Mouse (Mus musculus) telencephalon, adult 2 months (tissue): ENCODE data around the gene Metap2.
A peak's percentile ranks its signal among the peaks of the same experiment; 100 is the strongest.

Source experiments
- DNase-seq: peaks from one replicate; pipeline ENCODE4 v3.0.0-alpha.2; 2011; ENCODE audit warnings: low read depth, low spot score

Metap2 gene

DNA sequence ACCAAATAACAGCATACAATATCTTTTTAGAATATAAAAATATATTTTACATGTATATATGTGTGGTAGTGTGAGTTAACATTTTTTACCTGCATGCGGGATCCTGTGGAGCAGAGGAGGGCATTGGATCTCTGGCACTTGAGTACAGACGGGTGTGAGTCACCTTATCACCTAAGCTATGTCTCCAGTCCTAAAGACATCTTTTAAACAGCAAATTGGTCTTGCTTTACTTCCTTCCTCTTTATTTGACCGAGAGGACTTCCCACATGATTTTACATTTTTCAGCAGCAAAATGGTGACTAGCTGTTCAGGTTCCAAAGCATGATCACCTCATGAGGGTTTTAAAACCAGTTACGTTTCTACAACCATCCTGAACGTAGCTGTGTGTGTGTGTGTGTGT lies 14.4 kb upstream of the Metap2 start:
- DNase-seq, result no peak

DNA sequence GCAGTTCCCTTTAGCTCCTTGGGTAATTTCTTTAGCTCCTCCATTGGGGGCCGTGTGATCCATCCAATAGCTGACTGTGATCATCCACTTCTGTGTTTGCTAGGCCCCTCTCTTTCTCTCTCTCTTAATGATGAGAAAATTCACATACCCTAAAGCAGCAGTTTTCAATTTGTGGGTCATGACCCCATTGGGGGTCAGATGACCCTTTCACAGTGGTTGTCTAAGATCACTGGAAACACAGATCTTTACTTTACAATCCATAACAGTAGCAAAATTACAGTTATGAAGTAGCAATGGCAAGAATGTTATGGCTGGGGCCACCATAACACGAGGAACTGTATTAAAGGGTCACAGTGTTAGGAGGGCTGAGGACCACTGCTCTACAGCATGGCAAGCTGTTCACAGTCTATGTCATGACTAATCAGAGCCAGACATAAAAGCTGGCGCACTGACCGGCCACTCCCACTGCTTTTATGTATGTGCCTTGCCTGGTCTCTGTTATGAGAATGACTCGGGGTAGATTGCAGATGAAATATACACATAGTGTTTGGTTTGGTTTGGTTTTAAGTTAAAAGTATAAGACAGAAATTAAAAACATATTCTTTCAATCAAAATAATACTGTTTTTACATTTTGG lies 13.0 kb upstream of the Metap2 start:
- no peak for DNase-seq

DNA sequence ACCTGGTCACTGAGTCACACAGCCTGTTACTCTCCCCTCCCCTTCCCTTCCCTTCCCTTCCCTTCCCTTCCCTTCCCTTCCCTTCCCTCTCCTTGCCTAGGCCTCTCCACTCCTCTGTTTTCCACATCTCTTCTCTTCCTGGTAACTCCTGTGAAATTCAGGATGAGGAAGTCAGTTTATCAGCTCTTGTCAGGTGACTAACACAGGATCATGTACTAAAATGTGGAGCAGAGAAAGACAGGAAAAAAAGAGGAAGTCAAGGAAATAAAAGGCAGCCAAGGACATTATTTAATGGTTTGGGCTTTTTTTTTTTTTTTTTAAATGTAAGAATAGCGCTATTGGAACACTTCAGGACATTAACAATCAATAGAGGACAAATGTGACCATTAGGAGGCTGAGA lies 12.1 kb upstream of the Metap2 start:
- DNase-seq, result no peak

DNA sequence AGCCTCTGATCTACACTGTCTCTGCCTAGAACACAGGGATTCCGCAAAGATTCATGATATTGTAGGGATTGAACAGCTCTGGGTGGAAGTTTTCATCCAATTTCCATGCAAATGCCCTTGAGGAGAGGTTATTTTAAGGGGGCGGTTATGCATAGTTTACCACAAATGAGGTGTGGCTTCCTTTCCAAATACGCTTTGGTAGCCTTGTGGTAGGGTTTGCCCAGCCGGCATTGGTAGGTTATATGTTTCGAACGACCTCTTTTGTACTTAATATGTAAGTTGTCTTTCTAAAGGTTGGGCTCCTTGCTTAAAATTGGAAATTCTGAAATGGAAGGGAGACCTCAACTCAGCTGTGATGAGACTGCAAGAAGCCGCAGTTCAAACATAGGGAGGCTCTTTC lies 11.6 kb upstream of the Metap2 start:
- DNase-seq, result no peak

DNA sequence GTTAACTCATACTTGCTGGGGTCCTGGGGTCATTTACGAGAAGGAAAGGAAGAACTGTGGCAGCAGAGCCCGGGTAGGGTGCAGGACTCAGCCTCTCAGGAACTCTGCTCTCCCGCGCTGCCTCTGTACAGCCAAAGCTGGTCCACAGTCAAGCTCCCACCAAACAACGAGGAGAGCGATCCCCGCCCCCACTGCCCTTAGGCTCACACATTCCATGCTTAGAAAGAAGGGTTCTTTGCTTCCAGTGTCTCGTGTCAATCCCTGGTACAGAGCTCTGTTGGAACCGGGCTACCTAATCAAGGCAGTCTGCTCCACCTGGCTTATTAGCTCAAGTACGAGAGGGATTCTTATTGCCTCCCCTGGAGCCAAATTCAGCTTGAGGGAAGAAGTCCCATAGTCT lies 10.5 kb upstream of the Metap2 start:
- no peak for DNase-seq

DNA sequence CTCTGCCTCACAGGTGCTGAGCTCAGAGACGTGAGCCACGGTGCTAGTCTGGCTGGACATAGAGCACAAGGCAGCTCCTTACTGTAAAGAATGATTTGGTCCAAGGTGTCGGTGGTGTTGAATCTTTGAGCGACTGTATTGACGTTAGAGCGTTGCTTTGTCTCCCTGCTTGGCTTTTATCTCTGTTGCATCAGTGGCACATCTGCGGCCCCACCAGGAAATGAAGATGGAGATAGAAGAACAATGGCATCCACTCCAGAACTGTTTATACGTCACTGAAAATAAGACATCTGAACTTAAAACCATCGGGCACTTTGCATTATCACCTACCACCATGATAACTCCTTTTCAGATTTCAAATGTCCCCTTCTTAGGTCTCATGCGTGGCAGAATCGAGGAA lies 3.0 kb upstream of the Metap2 start:
- no peak for DNase-seq

DNA sequence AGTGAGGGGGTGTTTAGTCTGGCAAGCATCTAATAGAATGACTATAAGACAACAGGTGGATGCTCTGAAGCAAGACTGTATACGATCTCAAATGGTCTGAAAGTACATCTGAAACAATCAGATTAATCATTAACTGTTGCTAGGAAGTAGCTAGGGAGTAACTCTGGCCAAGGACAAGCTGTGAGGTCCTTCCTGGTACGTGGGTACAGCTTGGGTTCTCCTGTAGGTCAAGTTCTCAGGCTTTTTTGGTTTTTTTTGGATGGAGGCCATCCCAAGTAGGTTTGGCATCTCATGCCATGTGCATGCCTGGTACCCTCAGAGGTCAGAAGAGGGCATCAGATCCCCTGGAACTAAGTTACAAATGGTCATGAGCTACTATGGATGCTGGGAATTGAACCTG lies 2.4 kb upstream of the Metap2 start:
- no peak for DNase-seq

DNA sequence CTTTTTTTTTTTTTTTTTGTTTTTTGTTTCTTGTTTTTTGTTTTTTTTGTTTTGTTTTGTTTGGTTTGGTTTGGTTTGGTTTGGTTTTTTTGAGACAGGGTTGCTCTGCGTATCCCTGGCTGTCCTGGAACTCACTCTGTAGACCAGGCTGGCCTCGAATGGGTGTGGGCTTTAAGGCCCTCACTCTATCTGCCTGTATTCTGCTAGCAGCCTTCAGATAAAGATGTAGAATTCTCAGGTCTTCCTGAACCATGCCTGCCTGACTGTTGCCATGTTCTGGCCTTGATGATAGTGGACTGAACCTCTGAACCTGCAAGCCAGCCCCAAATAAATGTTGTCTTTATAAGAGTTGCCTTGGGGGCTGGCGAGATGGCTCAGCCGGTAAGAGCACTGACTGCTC lies 4.3 kb downstream of the Metap2 start:
- DNase-seq, result no peak

DNA sequence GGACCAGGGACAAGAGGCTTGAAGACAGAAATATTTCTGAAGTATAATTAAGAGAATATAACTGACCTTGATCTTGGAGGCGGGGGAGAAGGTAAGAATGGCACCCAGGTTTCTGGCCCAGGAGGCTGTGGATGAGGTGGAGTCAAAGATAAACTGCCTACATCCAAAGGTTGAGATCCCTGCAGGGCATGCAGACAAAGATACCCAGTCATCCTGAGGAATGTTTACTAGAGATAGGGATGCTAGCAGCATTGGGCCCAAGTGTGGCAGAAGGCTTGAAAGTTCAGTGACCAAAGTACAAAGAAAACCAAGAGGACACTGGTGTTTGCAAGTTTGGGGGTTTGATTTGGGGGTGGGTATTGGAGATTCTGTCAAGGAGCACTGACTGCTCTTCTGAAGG lies 5.9 kb downstream of the Metap2 start:
- no peak for DNase-seq

DNA sequence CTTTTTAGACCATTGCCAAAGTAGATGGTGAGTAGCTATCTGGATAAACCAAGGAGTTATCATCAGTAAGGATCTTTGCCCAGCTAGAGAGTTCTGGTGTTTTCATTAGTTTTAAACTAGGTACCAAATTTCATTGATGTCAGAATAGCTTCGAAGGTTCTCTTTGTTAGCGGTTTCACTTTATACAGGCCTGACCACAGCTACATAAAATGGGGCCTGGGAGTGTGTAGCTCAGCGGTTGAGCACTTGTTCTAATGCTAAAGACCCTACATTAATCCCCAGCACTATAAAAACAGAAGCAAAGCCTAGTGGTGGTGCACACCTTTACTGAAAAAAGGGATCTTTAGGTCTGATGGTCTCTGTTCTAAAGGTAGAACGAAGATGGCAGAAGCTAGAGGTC lies 6.3 kb downstream of the Metap2 start:
- no peak for DNase-seq

DNA sequence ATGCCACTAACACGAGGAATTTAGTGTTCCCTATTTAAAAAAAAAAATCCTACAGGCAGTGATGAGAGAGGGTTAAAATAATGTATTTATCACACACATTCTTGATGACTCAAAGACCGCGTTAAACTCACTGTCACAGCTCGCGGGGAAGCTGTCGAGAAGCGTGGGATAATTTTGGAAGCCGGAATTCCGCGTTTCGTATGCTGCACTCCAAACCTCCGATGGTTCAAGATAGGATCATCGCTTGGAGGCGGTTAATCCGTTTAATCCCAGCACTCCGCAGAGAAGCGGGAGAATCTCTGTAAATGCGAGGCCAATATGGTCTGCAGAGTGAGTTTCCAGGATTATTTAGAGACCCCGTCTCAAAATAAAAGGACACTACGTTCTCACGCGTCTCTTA lies 6.9 kb downstream of the Metap2 start:
- DNase-seq, result peak; percentile 70

DNA sequence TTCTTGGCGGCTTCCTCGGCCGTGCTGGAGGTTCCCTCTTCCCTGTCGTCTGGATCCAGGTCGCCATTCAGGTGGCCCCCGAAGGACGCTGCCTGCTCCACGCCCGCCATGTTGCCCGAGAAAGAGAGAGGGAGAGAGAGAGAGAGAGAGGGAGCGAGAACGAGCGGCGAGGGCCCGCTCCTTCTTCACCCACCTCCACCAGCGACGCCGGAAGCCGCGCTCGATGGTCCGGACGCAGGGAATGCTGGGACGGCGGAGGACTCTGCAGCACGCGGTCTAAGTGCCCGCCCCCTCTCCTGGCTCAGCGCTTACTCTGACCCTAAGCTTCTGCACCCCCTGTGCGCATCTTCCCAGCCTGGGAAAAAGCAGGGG lies 7.3 kb downstream of the Metap2 start:
- peak; percentile 92 for DNase-seq

DNA sequence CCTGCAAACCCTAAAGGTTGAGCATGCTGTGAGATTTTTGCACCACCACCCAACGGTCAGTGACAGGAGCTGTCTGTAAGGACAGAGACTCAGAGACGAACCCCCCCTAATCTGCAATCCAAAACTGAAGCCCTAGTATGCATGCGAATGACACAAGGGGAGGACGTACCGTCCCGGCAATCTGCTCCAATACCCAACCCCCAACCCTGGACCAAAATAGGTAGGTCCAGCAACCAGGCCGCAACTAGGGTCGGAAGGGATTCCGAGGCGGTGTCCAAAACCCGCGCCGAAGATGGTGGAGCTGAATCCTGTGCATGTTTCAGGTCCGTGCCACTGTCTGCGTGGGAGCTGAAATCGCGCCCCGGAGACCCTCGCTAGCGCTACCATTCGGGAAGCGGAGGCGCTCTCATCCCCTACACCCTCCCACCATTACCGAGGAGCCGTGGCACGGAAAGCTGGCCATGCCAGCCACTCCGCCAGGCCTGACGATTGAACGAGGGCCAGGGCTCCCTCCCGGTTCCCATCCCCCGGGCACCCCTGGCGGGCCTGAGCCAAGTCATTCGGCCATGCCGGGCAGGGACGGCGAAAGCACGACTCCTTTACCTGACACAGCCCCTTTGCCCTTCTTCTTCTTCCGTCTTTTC lies 7.8 kb downstream of the Metap2 start:
- DNase-seq, result peak; percentile 19

DNA sequence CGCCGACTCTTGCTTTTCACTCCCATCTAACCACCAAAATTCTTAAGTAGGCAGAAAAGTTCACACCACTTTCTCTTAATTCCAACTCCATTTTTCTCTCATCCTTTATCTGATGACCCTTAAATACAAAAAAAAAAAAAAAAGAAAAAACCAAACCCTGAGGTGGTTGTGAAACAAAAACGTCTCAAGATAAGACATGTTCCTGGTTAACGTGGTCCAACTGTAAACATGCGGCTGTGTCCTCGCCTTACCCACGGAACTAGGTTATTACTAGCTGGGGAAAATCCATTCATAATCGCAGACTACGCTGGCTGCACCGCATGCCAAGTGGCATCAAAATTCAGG lies 8.3 kb downstream of the Metap2 start:
- no peak for DNase-seq

DNA sequence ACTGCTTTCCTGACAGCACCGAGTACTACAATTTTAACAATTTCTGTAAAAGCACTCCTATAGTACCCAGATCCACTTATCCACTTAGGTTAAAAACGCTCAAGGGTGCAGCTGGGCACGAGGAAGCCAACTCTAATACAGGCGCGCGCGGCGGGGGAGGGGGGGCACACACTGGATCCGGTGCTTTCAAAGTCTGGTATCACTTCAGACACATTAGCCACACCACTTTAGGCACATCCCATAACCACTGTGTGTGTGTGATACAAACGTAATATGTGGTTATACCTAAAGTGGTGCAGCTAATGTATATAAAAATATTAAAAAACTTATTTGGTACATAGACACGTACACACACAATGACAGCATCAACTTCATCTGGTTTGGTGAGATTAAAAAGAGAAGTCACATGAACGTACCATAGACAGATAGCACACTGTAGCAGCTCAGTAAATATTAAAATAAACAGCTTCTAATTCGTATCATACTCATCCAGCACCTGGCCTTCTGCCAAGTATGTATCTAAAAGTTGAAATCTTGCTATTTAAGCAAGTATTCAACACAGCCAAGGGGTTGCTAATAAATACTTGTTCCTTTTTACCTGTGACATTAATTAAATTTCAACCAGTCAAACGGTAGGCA lies 10.9 kb downstream of the Metap2 start:
- no peak for DNase-seq

DNA sequence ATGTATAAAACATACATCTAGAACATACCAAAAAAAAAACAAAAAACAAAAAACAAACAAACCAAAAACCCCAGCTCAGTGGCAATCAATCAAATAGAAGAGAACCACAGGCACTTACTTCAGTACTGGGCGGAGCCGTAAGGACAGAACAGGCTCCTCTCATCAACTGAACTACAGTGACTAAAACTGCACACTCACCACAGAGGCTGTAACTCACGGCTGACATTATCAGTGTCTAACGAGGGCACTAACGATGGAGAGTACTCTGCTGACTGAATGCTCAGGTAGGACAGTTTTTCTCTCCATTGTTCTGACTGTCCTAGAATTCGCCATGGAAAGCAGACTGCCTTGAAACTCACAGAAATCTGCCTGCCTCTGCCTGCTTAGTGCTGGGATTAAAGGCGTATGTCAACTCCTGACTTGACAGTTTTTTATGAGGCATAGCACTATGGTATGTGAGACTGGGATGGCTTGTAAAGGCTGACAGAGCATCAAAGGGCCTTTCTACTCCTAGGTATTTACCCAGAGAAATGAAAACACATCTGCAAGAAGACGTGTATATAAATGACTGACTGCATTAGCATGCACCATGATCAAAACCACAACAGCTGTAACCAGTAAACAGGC lies 14.0 kb downstream of the Metap2 start:
- DNase-seq, result no peak

DNA sequence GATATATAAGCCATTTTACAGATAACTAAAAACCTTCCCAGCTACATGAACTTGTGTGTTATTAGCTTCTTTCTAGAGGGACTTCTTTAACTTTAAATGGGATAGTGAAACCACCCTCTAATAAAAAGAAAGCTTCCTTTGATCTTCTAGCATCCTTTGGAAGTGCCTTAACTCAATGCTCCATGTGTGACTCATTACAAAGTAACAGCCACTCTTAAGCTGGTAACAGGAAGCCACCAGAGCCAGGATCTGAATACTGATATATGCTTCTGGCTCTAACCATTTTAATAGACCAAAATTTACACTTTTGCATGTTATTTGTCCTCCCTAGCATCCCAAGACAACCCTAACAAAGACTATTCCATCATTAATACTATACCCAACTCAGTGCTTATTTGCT lies 15.0 kb downstream of the Metap2 start:
- no peak for DNase-seq

DNA sequence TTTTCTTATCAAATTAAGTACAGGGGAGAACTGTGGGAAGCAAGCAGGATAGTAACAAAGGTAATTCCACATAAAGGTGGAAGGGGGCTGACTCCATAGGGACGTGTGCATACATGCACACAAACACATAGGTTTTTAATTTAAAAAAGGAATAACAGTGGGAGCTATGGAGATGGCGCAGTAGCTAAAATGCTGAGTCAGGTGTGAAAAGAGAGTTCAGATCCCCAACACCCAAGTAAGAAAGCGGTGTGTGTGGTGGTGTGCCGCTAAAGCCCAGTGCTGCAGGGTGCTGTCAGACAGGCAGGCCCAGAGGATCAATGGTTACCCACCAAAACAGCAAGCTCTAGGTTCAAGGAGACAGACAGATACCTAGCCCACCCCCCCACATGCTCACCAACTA lies 18.2 kb downstream of the Metap2 start:
- DNase-seq, result no peak

DNA sequence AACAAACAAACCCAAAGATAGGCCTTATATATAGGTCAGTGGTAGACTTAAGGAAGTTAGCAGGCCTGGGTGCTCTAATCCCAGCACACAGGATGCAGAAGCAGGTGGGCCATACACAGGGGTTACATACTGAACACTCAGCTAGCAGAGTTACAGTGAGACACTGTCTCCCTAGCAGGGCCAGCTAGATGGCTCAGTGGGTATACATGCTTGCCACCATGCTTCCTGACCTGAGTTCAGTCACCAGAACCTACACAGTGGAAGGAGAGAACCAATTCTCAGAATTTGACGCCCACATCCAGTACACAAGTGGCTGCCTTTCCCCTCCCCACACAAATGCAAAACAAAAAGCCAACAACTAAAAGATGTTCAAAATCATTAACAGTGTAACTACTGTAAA lies 20.1 kb downstream of the Metap2 start:
- no peak for DNase-seq

DNA sequence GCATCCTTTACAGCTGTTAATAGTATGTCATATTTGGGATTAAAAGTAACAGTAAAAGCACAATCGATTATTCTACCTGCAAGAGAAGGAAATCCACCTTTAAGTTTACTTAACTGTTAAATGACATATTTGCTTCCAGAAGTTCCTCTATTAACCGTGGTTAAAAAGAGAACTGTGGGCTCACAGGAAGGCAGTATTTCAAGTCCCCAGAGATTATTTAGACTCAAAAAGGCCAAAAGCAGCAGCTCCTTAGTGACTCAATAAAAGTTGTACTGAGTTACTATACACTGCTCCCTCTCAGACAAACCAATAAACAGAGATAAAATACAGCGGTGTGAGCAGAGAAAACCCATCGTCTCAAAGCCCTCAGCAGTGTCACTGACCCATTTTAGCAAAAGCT lies 28.0 kb downstream of the Metap2 start:
- DNase-seq, result no peak

DNA sequence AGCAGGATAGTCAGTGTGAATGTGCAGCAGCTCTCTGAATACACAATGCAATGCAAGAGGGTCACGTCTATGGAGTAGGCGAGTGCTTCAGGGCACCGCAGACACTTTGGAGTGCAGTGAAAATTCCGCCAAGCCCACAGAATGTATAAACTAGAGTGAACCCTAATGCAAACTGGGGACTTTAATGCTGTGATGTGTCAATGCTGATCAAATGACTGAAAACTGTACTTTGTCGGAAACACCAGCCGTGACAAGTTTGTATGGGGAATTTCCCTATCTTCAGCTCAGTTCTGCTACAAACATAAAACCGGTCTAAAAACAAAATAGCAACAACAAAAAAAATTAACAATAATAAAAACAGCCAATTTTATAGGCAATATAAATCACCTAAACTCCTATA lies 28.5 kb downstream of the Metap2 start:
- DNase-seq, result no peak

DNA sequence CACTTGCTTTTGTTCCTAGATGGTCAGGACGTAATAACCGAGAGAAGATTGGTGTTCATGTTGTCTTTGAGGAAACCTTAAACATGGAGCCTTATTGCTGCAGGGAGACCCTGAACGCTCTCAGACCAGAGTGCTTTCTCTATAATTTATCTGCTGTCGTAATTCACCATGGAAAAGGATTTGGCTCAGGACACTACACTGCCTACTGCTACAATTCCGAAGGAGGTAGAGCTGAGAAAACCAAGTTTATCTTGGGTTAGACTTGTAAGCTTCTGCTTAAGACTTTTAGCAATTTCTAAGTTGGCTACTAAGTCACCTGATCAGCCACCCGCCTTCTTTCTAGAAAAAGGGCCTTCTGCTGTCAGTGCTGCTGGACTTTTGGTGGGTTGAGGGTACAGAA lies 40.8 kb downstream of the Metap2 start:
- no peak for DNase-seq

DNA sequence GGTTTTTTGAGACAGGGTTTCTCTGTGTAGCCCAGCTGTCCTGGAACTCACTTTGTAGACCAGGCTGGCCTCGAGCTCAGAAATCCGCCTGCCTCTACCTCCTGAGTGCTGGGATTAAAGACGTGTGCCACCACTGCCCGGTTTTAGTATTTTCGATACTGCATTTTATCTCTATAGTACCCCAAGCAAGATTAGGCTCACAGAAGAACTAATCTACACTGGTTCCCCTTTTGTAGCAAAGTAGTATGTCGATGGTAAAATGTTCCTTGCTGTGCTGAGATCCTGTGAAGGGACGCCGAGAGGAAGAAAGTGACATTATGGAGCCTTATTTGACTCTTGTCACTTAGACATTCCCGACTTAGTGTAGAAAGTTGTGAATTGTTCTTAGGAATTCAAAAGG lies 41.8 kb downstream of the Metap2 start:
- no peak for DNase-seq
